Mouse (Mus musculus) midbrain, embryonic 15.5 days (tissue): Measurements from ENCODE around the gene Rgs7. TPM values are rescaled to one million over a fixed set of nuclear protein-coding genes. Genes with fewer than 3 reads are reported as not detected.

Experiments used
- ATAC-seq: fragments of 200-750 bp; cut with Nextera tagmentation; replicated peaks from 2 replicates; pipeline ENCODE4 v1.8.0; 2017; ENCODE audit warnings: moderate TSS enrichment
- H3K27ac ChIP-seq: fragments of 300-500 bp; sonication (generic); 2 replicates; pipeline ENCODE4 v1.5.1; 2015; ENCODE audit warnings: mild to moderate bottlenecking, inconsistent platforms
- H3K27me3 ChIP-seq: fragments of 300-500 bp; sonication (generic); replicated peaks from 2 replicates; pipeline ENCODE4 v1.6.1; 2015; ENCODE audit warnings: inconsistent platforms
- H3K36me3 ChIP-seq: fragments of 300-500 bp; sonication (generic); replicated peaks from 2 replicates; pipeline ENCODE4 v1.6.1; 2015; ENCODE audit warnings: inconsistent platforms
- H3K4me1 ChIP-seq: fragments of 300-500 bp; sonication (generic); 2 replicates; pipeline ENCODE4 v1.6.1; 2015; ENCODE audit warnings: inconsistent platforms
- H3K4me2 ChIP-seq: fragments of 300-500 bp; sonication (generic); 2 replicates; pipeline ENCODE4 v1.6.1; 2015; ENCODE audit warnings: inconsistent platforms, mild to moderate bottlenecking, moderate library complexity
- H3K4me3 ChIP-seq: fragments of 300-500 bp; sonication (generic); 2 replicates; pipeline ENCODE4 v1.5.1; 2015; ENCODE audit warnings: mild to moderate bottlenecking, inconsistent platforms
- H3K9ac ChIP-seq: fragments of 300-500 bp; sonication (generic); 2 replicates; pipeline ENCODE4 v1.6.1; 2015; ENCODE audit warnings: mild to moderate bottlenecking, inconsistent platforms
- H3K9me3 ChIP-seq: fragments of 300-500 bp; sonication (generic); 2 replicates; pipeline ENCODE4 v1.6.1; 2016; ENCODE audit warnings: inconsistent platforms
- WGBS: fragments of 180-500 bp; shearing (Covaris S2); methylation state at CpG from one replicate; pipeline ENCODE4 v1.1.7; 2015; ENCODE audit warnings: mixed read lengths; 5-methylcytosine and 5-hydroxymethylcytosine counted together
- polyA plus RNA-seq: library from polyadenylated mRNA; unstranded; fragments of >200 nt; fragmentation: Nextera tagmentation; extraction: Ambion mirVana; gene quantifications from 2 replicates; pipeline ENCODE4 v1.2.1, GENCODE M21; 2015

Rgs7 gene
- polyA plus RNA-seq, 1 experiment from 2014 or later = 39.1 TPM

- H3K9ac ChIP-seq = no peak overlapping the region
- ATAC-seq = no peak
- WGBS = 86% methylated on average over 5 of the region's 5 CpGs
- H3K27ac ChIP-seq = no peak overlapping the region
- H3K9me3 ChIP-seq = no peaks in the 10 kb centered on the region
- no peaks in the 10 kb centered on the region for H3K27me3 ChIP-seq
- H3K4me3 ChIP-seq = no peak overlapping the region
- H3K36me3 ChIP-seq = no peaks in the 10 kb centered on the region
- H3K4me2 ChIP-seq = no peak overlapping the region
- no peaks in the 10 kb centered on the region for H3K4me1 ChIP-seq
These were observed 19.2 kb downstream of the Rgs7 start for GRCm38 (mm10) chr1:175473060-175473459.

- H3K4me3 ChIP-seq = no peak overlapping the region
- 34% methylated on average over 8 of the region's 8 CpGs for WGBS
- ATAC-seq = no peak
- no peak overlapping the region for H3K27ac ChIP-seq
- no peak overlapping the region for H3K4me2 ChIP-seq
- no peaks in the 10 kb centered on the region for H3K9me3 ChIP-seq
- no peaks in the 10 kb centered on the region for H3K27me3 ChIP-seq
- H3K9ac ChIP-seq = no peak overlapping the region
- H3K4me1 ChIP-seq = no peaks in the 10 kb centered on the region
- no peaks in the 10 kb centered on the region for H3K36me3 ChIP-seq
These were observed 23.1 kb downstream of the Rgs7 start for GRCm38 (mm10) chr1:175469087-175469788.

- Histone ChIP-seq H3K4me3 (no peak overlapping the region), H3K4me2 (no peak overlapping the region), H3K4me1 (no peaks in the 10 kb centered on the region), H3K27me3 (no peaks in the 10 kb centered on the region), H3K27ac (no peak overlapping the region), H3K9me3 (no peaks in the 10 kb centered on the region), H3K9ac (no peak overlapping the region), H3K36me3 (no peaks in the 10 kb centered on the region)
- ATAC-seq = no peak
- 82% methylated on average over 2 of the region's 2 CpGs for WGBS
These were observed 27.7 kb downstream of the Rgs7 start for GRCm38 (mm10) chr1:175464566-175464965.

GRCm38 (mm10) chr1:175462351-175462750, 29.9 kb downstream of the Rgs7 start:
- WGBS = 93% methylated on average over 2 of the region's 2 CpGs
- no peaks in the 10 kb centered on the region for H3K36me3 ChIP-seq
- H3K4me3 ChIP-seq = no peak overlapping the region
- H3K9ac ChIP-seq = no peak overlapping the region
- no peak for ATAC-seq
- H3K4me2 ChIP-seq = no peak overlapping the region
- H3K9me3 ChIP-seq = no peaks in the 10 kb centered on the region
- no peaks in the 10 kb centered on the region for H3K27me3 ChIP-seq
- no peaks in the 10 kb centered on the region for H3K4me1 ChIP-seq
- H3K27ac ChIP-seq = no peak overlapping the region

GRCm38 (mm10) chr1:175454041-175454636, 38.2 kb downstream of the Rgs7 start:
- Histone ChIP-seq H3K9me3 (no peaks in the 10 kb centered on the region), H3K27me3 (no peaks in the 10 kb centered on the region), H3K4me3 (no peak overlapping the region), H3K9ac (no peak overlapping the region), H3K4me1 (no peaks in the 10 kb centered on the region), H3K27ac (no peak overlapping the region), H3K4me2 (no peak overlapping the region), H3K36me3 (no peaks in the 10 kb centered on the region)
- no peak for ATAC-seq
- WGBS = 90% methylated on average over 6 of the region's 6 CpGs

- Histone ChIP-seq H3K36me3 (no peaks in the 10 kb centered on the region), H3K9ac (no peak overlapping the region), H3K27me3 (no peaks in the 10 kb centered on the region), H3K27ac (no peak overlapping the region), H3K9me3 (no peaks in the 10 kb centered on the region), H3K4me1 (no peaks in the 10 kb centered on the region), H3K4me3 (no peak overlapping the region), H3K4me2 (no peak overlapping the region)
- ATAC-seq = no peak
- WGBS = 49% methylated on average over 5 of the region's 5 CpGs
These were observed 44.3 kb downstream of the Rgs7 start for GRCm38 (mm10) chr1:175448017-175448416.

GRCm38 (mm10) chr1:175442939-175443338, 49.4 kb downstream of the Rgs7 start:
- ATAC-seq = no peak
- H3K27me3 ChIP-seq = no peaks in the 10 kb centered on the region
- no peaks in the 10 kb centered on the region for H3K36me3 ChIP-seq
- H3K27ac ChIP-seq = no peak overlapping the region
- no peaks in the 10 kb centered on the region for H3K9me3 ChIP-seq
- H3K9ac ChIP-seq = no peak overlapping the region
- H3K4me2 ChIP-seq = no peak overlapping the region
- no peak overlapping the region for H3K4me3 ChIP-seq
- H3K4me1 ChIP-seq = no peaks in the 10 kb centered on the region
- 98% methylated on average over 1 of the region's 1 CpGs for WGBS

- no peak overlapping the region for H3K9ac ChIP-seq
- no peak overlapping the region for H3K27ac ChIP-seq
- ATAC-seq = no peak
- H3K27me3 ChIP-seq = no peaks in the 10 kb centered on the region
- 72% methylated on average over 6 of the region's 6 CpGs for WGBS
- H3K4me1 ChIP-seq = no peaks in the 10 kb centered on the region
- H3K36me3 ChIP-seq = no peaks in the 10 kb centered on the region
- no peak overlapping the region for H3K4me2 ChIP-seq
- H3K4me3 ChIP-seq = no peak overlapping the region
- no peaks in the 10 kb centered on the region for H3K9me3 ChIP-seq
These were observed 50.3 kb downstream of the Rgs7 start for GRCm38 (mm10) chr1:175442025-175442424.

GRCm38 (mm10) chr1:175433622-175434204, 58.6 kb downstream of the Rgs7 start:
- H3K9me3 ChIP-seq = no peaks in the 10 kb centered on the region
- no peak overlapping the region for H3K4me2 ChIP-seq
- no peaks in the 10 kb centered on the region for H3K36me3 ChIP-seq
- ATAC-seq = no peak
- H3K4me1 ChIP-seq = no peaks in the 10 kb centered on the region
- H3K4me3 ChIP-seq = no peak overlapping the region
- WGBS = 73% methylated on average over 14 of the region's 14 CpGs
- no peak overlapping the region for H3K27ac ChIP-seq
- H3K9ac ChIP-seq = no peak overlapping the region
- H3K27me3 ChIP-seq = no peaks in the 10 kb centered on the region

- H3K4me2 ChIP-seq = no peak overlapping the region
- H3K9ac ChIP-seq = no peak overlapping the region
- 74% methylated on average over 6 of the region's 6 CpGs for WGBS
- no peak; the same call in 1 of the 2 replicates for ATAC-seq
- H3K36me3 ChIP-seq = no peaks in the 10 kb centered on the region
- H3K27ac ChIP-seq = no peak overlapping the region
- H3K27me3 ChIP-seq = no peaks in the 10 kb centered on the region
- no peaks in the 10 kb centered on the region for H3K4me1 ChIP-seq
- no peaks in the 10 kb centered on the region for H3K9me3 ChIP-seq
- no peak overlapping the region for H3K4me3 ChIP-seq
These were observed 59.2 kb downstream of the Rgs7 start for GRCm38 (mm10) chr1:175433128-175433527.

- H3K4me3 ChIP-seq = no peak overlapping the region
- H3K27me3 ChIP-seq = no peaks in the 10 kb centered on the region
- no peak overlapping the region for H3K9ac ChIP-seq
- no peak overlapping the region for H3K4me2 ChIP-seq
- ATAC-seq = no peak
- 70% methylated on average over 4 of the region's 4 CpGs for WGBS
- H3K36me3 ChIP-seq = no peaks in the 10 kb centered on the region
- no peaks in the 10 kb centered on the region for H3K4me1 ChIP-seq
- H3K9me3 ChIP-seq = no peaks in the 10 kb centered on the region
- no peak overlapping the region for H3K27ac ChIP-seq
These were observed 60.8 kb downstream of the Rgs7 start for GRCm38 (mm10) chr1:175431356-175432053.

GRCm38 (mm10) chr1:175427112-175427511, 65.2 kb downstream of the Rgs7 start:
- Histone ChIP-seq H3K9me3 (no peaks in the 10 kb centered on the region), H3K27me3 (no peaks in the 10 kb centered on the region), H3K4me2 (no peak overlapping the region), H3K27ac (no peak overlapping the region), H3K36me3 (no peaks in the 10 kb centered on the region), H3K4me1 (no peaks in the 10 kb centered on the region), H3K4me3 (no peak overlapping the region), H3K9ac (no peak overlapping the region)
- WGBS = 81% methylated on average over 2 of the region's 2 CpGs
- ATAC-seq = no peak
